Mouse (Mus musculus) thymus, adult 2 months (tissue): ENCODE data around the gene Plcl1.

ENCODE experiments used
- CTCF ChIP-seq: fragments of 200-500 bp; IDR thresholded peaks from 2 replicates; pipeline ENCODE4 v1.5.1; 2012; ENCODE audit warnings: mild to moderate bottlenecking, control low read depth, low read length, moderate library complexity, borderline replicate concordance; ENCODE audit not compliant: control insufficient read depth, poor library complexity, insufficient read depth; ENCODE audit errors: extremely low read depth
- POLR2A ChIP-seq: fragments of 200-500 bp; IDR thresholded peaks from 2 replicates; pipeline ENCODE4 v1.6.1; 2012; ENCODE audit warnings: mild to moderate bottlenecking, low read length, control low read depth, moderate library complexity; ENCODE audit not compliant: control insufficient read depth, poor library complexity, insufficient read depth; ENCODE audit errors: extremely low read depth

DNA sequence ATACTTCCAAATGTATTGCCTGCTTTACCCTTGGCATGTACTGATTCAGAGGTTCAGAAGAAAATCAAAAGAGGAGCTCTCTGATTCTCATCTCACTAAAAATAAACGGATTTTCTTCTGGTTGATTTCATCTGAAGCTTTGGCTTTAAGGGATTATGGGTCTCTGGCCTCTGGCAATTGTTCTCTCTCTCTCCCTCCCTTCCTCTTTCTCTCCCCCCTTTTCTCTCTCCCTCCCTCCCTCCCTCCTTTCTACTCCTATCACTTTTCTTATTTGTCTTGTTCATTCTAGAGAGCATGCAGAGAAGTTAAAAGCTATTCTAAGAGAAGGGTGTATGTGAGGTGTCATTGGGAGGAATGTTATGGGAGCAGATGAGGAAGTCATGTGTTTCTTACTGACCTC, 225.8 kb downstream of the Plcl1 start:
- TF ChIP-seq CTCF: no peak
- TF ChIP-seq POLR2A: no peak
